Mouse (Mus musculus): ENCODE results near the gene Slc2a10.

- TF ChIP-seq EP300 (IDR thresholded peaks at IDR 0.05; ENCODE audit: insufficient read depth, low read depth, low read length) (no peak), CTCF (IDR thresholded peaks at IDR 0.05) (no peak)
Observed at GRCm38 (mm10) chr2:165546341-165546740, 42.8 kb downstream of the Slc2a10 start.

All from heart, adult 2 months (tissue).